Comparison of ENCODE assay signal across 7 mouse cellular contexts in the genomic region with DNA sequence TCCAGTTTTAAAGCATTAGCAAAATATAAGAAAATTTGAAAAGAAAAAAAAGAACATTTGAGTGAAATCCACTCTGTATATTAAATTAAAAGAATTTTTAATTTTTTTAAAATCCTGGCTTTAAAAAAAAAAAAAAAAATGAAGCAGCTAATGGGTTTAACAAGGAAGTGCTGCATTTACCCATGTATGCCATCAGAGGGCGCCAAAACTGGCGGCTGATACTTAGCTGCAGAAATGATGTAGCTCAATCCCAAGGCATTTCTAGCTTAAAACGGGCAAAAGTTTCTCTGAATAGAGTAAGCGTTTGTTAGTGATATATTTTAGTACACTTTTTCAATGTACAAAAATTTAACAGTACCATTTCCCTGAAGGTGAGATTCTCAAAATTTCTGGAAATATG.
DNase-seq lines count a peak whose midpoint lies in the region; ATAC-seq lines count a peak whose summit lies in the region.

No protein-coding gene starts in this region.

- no peak overlapping the region for H3K4me2 ChIP-seq in embryonic facial prominence, embryonic 11.5 days (ENCODE audit: low read depth, low read length)

- H3K9me3 ChIP-seq in embryonic facial prominence, embryonic 11.5 days (replicated peaks; ENCODE audit: control insufficient read depth, low read length): no peaks in the 10 kb centered on the region

- no peak overlapping the region for H3K27ac ChIP-seq in embryonic facial prominence, embryonic 11.5 days (replicated peaks; ENCODE audit: low read depth, low read length)

- no peak overlapping the region for H3K4me3 ChIP-seq in embryonic facial prominence, embryonic 11.5 days (ENCODE audit: low read depth, low read length)

- H3K4me1 ChIP-seq in embryonic facial prominence, embryonic 11.5 days (ENCODE audit: control insufficient read depth, insufficient read depth, low read length): no peaks in the 10 kb centered on the region

- H3K9ac ChIP-seq in embryonic facial prominence, embryonic 11.5 days (replicated peaks; ENCODE audit: low read length): no peak overlapping the region

- no peak for ATAC-seq in embryonic facial prominence, embryonic 11.5 days (replicated peaks; ENCODE audit: insufficient number of reproducible peaks, low FRiP score, low TSS enrichment, low read depth)
- no peak for ATAC-seq in erythroid progenitor cell, adult 5-6 weeks (replicated peaks; ENCODE audit: low FRiP score, poor library complexity, severe bottlenecking)

- H3K27me3 ChIP-seq in embryonic facial prominence, embryonic 11.5 days (ENCODE audit: control insufficient read depth, insufficient read depth, low read length): no peaks in the 10 kb centered on the region

- no peaks in the 10 kb centered on the region for H3K36me3 ChIP-seq in embryonic facial prominence, embryonic 11.5 days (replicated peaks; ENCODE audit: control insufficient read depth, insufficient read depth, low read depth, low read length)

- DNase-seq in kidney, adult 18-20 months: peak; percentile 18
- DNase-seq in kidney, adult 11 months: no peak
- DNase-seq in CD4-positive helper T cell, adult 2 months (ENCODE audit: low read depth, low spot score): peak; percentile 54
- DNase-seq in MN1 (ENCODE audit: low spot score): peak; percentile 46
- DNase-seq in embryonic facial prominence, embryonic 11.5 days (ENCODE audit: low spot score): peak; percentile 51
- peak; percentile 55 for DNase-seq in lung, postnatal 10 days

- 18% methylated on average over 4 of the region's 4 CpGs for WGBS in embryonic facial prominence, embryonic 11.5 days
